ENCODE assay signal across 10 mouse cellular contexts in the genomic region with DNA sequence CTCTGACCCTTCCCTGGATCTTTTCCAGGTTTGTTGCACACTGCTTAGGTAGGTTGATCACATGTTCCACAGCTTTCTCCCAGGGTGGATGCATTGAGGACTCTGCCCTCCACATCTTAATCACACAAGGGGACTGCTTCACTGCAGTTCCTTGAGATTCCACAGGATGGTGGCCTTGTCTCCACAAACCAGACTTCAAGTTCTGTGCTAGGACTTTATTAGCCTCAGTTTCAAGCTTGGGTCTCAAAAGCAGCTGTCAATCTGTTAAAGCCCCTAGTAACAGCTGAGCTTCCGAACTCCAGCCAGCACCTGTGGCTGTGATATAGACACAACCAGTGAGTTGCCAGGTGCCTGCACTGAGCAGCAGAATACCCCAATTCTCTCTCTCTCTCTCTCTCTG.
DNase-seq lines count a peak whose midpoint lies in the region; ATAC-seq lines count a peak whose summit lies in the region.
"Had no signal": no experiment of that assay in that cellular context is flagged by ENCODE, and none has a peak within 500 bp of the region (broad histone marks: within the 10 kb centered on the region; RNA-seq: fewer than 3 reads in every experiment).

No protein-coding gene starts in this region.

- no peaks in the 10 kb centered on the region for H3K27me3 ChIP-seq in heart, embryonic 10.5 days (ENCODE audit: insufficient read depth, poor library complexity, severe bottlenecking)
- no peaks in the 10 kb centered on the region for H3K27me3 ChIP-seq in kidney, embryonic 15.5 days
- no peaks in the 10 kb centered on the region for H3K27me3 ChIP-seq in limb, embryonic 10.5 days (ENCODE audit: low read depth, poor library complexity, severe bottlenecking)
- no peaks in the 10 kb centered on the region for H3K27me3 ChIP-seq in neural tube, embryonic 12.5 days (replicated peaks)
- H3K27me3 ChIP-seq: heart, embryonic 15.5 days had no signal

- H3K4me3 ChIP-seq in heart, embryonic 10.5 days, result no peak overlapping the region
- H3K4me3 ChIP-seq in kidney, embryonic 15.5 days (replicated peaks), result no peak overlapping the region
- no peak overlapping the region for H3K4me3 ChIP-seq in limb, embryonic 10.5 days
- H3K4me3 ChIP-seq in neural tube, embryonic 12.5 days, result no peak overlapping the region
- H3K4me3 ChIP-seq: heart, embryonic 15.5 days had no signal

- no peak overlapping the region for H3K9ac ChIP-seq in kidney, embryonic 15.5 days
- no peak overlapping the region for H3K9ac ChIP-seq in neural tube, embryonic 12.5 days
- H3K9ac ChIP-seq: heart, embryonic 15.5 days had no signal

- H3K9me3 ChIP-seq in heart, embryonic 10.5 days, result no peaks in the 10 kb centered on the region
- H3K9me3 ChIP-seq in kidney, embryonic 15.5 days (replicated peaks), result no peaks in the 10 kb centered on the region
- H3K9me3 ChIP-seq in limb, embryonic 10.5 days (replicated peaks), result no peaks in the 10 kb centered on the region
- H3K9me3 ChIP-seq in neural tube, embryonic 12.5 days, result no peaks in the 10 kb centered on the region
- H3K9me3 ChIP-seq: G1E; heart, embryonic 15.5 days had no signal

- no peak overlapping the region for H3K4me2 ChIP-seq in kidney, embryonic 15.5 days
- no peak overlapping the region for H3K4me2 ChIP-seq in neural tube, embryonic 12.5 days (replicated peaks)
- H3K4me2 ChIP-seq: heart, embryonic 15.5 days had no signal

- ATAC-seq in kidney, embryonic 15.5 days (replicated peaks; ENCODE audit: low FRiP score), result peak; percentile 75
- peak; percentile 68 for ATAC-seq in neural tube, embryonic 12.5 days (ENCODE audit: low FRiP score, low read depth)

- DNase-seq in ovary, adult 18-20 months (ENCODE audit: low spot score), result peak; percentile 7
- DNase-seq in ovary, postnatal 10 days (ENCODE audit: low spot score), result no peak
- peak; percentile 77 for DNase-seq in embryo, embryonic 11 days
- peak; percentile 75 for DNase-seq in heart, embryonic 10.5 days (ENCODE audit: low spot score)
- DNase-seq in limb, embryonic 10.5 days (ENCODE audit: low spot score), result peak; percentile 53
- no peak for DNase-seq in thymus, postnatal 4 days

- H3K27ac ChIP-seq in heart, embryonic 10.5 days, result no peak overlapping the region
- H3K27ac ChIP-seq in kidney, embryonic 15.5 days, result no peak overlapping the region
- H3K27ac ChIP-seq in limb, embryonic 10.5 days, result no peak overlapping the region
- H3K27ac ChIP-seq in neural tube, embryonic 12.5 days, result no peak overlapping the region
- H3K27ac ChIP-seq: heart, embryonic 15.5 days had no signal

- H3K4me1 ChIP-seq in heart, embryonic 10.5 days, result no peaks in the 10 kb centered on the region
- peaks cover 6% of the 10 kb centered on the region; the same call in 1 of the 2 replicates for H3K4me1 ChIP-seq in kidney, embryonic 15.5 days
- peaks cover 6% of the 10 kb centered on the region for H3K4me1 ChIP-seq in limb, embryonic 10.5 days
- no peaks in the 10 kb centered on the region for H3K4me1 ChIP-seq in neural tube, embryonic 12.5 days
- H3K4me1 ChIP-seq: heart, embryonic 15.5 days had no signal

- no peaks in the 10 kb centered on the region for H3K36me3 ChIP-seq in heart, embryonic 10.5 days
- no peaks in the 10 kb centered on the region for H3K36me3 ChIP-seq in kidney, embryonic 15.5 days
- no peaks in the 10 kb centered on the region for H3K36me3 ChIP-seq in limb, embryonic 10.5 days
- H3K36me3 ChIP-seq in neural tube, embryonic 12.5 days, result no peaks in the 10 kb centered on the region
- H3K36me3 ChIP-seq: G1E; heart, embryonic 15.5 days had no signal

- WGBS in heart, embryonic 10.5 days, result 26% methylated on average over 1 of the region's 1 CpGs
- WGBS in kidney, embryonic 15.5 days, result 12% methylated on average over 1 of the region's 1 CpGs
- 14% methylated on average over 1 of the region's 1 CpGs for WGBS in limb, embryonic 10.5 days
- 16% methylated on average over 1 of the region's 1 CpGs for WGBS in neural tube, embryonic 12.5 days

Comparison
In these comparisons a context has a peak if more than half of its experiments do, and no peak if none do; other contexts are left out.
1. DNase-seq: peak in ovary, adult 18-20 months (single experiment), embryo, embryonic 11 days (single experiment), heart, embryonic 10.5 days (single experiment) and limb, embryonic 10.5 days (single experiment); none in ovary, postnatal 10 days (single experiment) and thymus, postnatal 4 days (single experiment).